Mouse (Mus musculus) lung, adult 2 months (tissue): ENCODE results near the gene Nedd8.

Experiments used
- CTCF ChIP-seq: fragments of 200-500 bp; IDR thresholded peaks from 2 replicates; pipeline ENCODE4 v1.5.1; 2011; ENCODE audit warnings: mild to moderate bottlenecking, low read length, control low read depth; ENCODE audit not compliant: insufficient read depth
- POLR2A ChIP-seq: fragments of 200-500 bp; IDR thresholded peaks from 2 replicates; pipeline ENCODE4 v1.6.1; 2011; ENCODE audit warnings: low read depth, mild to moderate bottlenecking, control low read depth, low read length, borderline replicate concordance; ENCODE audit errors: extremely low read depth

- no peak for TF ChIP-seq POLR2A
- TF ChIP-seq CTCF = no peak
These were observed 47.8 kb upstream of the Nedd8 start for GRCm38 (mm10) chr14:55719737-55720136.
